ENCODE assay signal across 8 mouse cellular contexts in genomic region chr4:135313111-135313691, GRCm38 (mm10). TPM values are rescaled to one million over a fixed set of nuclear protein-coding genes. Genes with fewer than 3 reads are reported as not detected.
A peak's percentile ranks its signal among the peaks of the same experiment; 100 is the strongest.
DNase-seq lines count a peak whose midpoint lies in the region; ATAC-seq and TF ChIP-seq lines count a peak whose summit lies in the region.

No protein-coding gene starts in this region.

- peak; percentile 54 for DNase-seq in kidney, adult 2 months
- no peak for DNase-seq in kidney, adult 8-10 months
- peak; percentile 82 for DNase-seq in kidney, postnatal 0 days (ENCODE audit: low spot score)
- no peak for DNase-seq in embryo, embryonic 9.5 days (ENCODE audit: extremely low spot score)
- no peak for DNase-seq in adipocyte (ENCODE audit: low spot score)
- DNase-seq in layer of hippocampus, adult 9-11 months = no peak

- no peaks in the 10 kb centered on the region for H3K36me3 ChIP-seq in kidney, adult 2 months (ENCODE audit: control insufficient read depth, insufficient read depth, low read length)
- H3K36me3 ChIP-seq in kidney, postnatal 0 days (ENCODE audit: insufficient read depth, low read length) = peaks cover 17% of the 10 kb centered on the region; the same call in 1 of the 2 replicates

- H3K9me3 ChIP-seq in kidney, postnatal 0 days (replicated peaks; ENCODE audit: low read length) = no peaks in the 10 kb centered on the region

- no peak for TF ChIP-seq POLR2A in kidney, adult 2 months (IDR thresholded peaks at IDR 0.05; ENCODE audit: low read depth, low read length)

- no peak overlapping the region for H3K9ac ChIP-seq in kidney, postnatal 0 days (ENCODE audit: low read depth, low read length)

- H3K27ac ChIP-seq in kidney, adult 2 months (ENCODE audit: insufficient read depth, low read depth, low read length) = peak overlapping the region; percentile 77
- H3K27ac ChIP-seq in kidney, postnatal 0 days = peak overlapping the region; percentile 70

- peaks cover 11% of the 10 kb centered on the region for H3K4me1 ChIP-seq in kidney, adult 2 months (ENCODE audit: control insufficient read depth, insufficient read depth, low read length)
- H3K4me1 ChIP-seq in kidney, postnatal 0 days (replicated peaks; ENCODE audit: insufficient read depth, low read length) = peaks cover 28% of the 10 kb centered on the region

- peak; percentile 60 for ATAC-seq in erythroid progenitor cell, adult 5-6 weeks (replicated peaks; ENCODE audit: low FRiP score, poor library complexity, severe bottlenecking)
- no peak; the same call in 1 of the 2 replicates for ATAC-seq in kidney, postnatal 0 days (replicated peaks; ENCODE audit: low FRiP score, low read depth)
- ATAC-seq in megakaryocyte-erythroid progenitor cell, adult 5-6 weeks (replicated peaks; ENCODE audit: low FRiP score, low TSS enrichment, poor library complexity, severe bottlenecking) = peak; percentile 60

- no peak overlapping the region for H3K4me3 ChIP-seq in kidney, adult 2 months (ENCODE audit: insufficient read depth, low read depth, low read length)
- H3K4me3 ChIP-seq in kidney, postnatal 0 days (replicated peaks; ENCODE audit: low read depth, low read length) = no peak overlapping the region

- TF ChIP-seq CTCF in kidney, adult 2 months (conservative IDR thresholded peaks at IDR 0.05; ENCODE audit: insufficient read depth, insufficient read length, low read depth, low read length) = no peak
- 0 out of 2 replicates have a peak, but pooled peaks have one; percentile 10 for TF ChIP-seq CTCF in kidney, postnatal 0 days (IDR thresholded peaks at IDR 0.05; ENCODE audit: low read depth)

- peak overlapping the region; percentile 21; the same call in 1 of the 2 replicates for H3K4me2 ChIP-seq in kidney, postnatal 0 days (ENCODE audit: low read length)

- 41% methylated on average over 17 of the region's 17 CpGs for WGBS in kidney, adult 2 months
- 19% methylated on average over 17 of the region's 17 CpGs for WGBS in kidney, postnatal 0 days

- no peaks in the 10 kb centered on the region for H3K27me3 ChIP-seq in kidney, adult 2 months (replicated peaks; ENCODE audit: control insufficient read depth, insufficient read depth, low read length)
- no peaks in the 10 kb centered on the region for H3K27me3 ChIP-seq in kidney, postnatal 0 days (ENCODE audit: insufficient read depth, low read length)

RNA-seq across cellular contexts. Expression of gene Srrm1, which starts 39.9 kb away (rescaled TPM):
- 17.1 and 21.6 TPM in 2 replicates for polyA plus RNA-seq in kidney, adult 2 months (2012; rRNA removed)
- total RNA-seq in erythroid progenitor cell, adult 5-6 weeks (2015; ENCODE audit: low replicate concordance) = 418 and 448 TPM in 2 replicates
- 382 and 462 TPM in 2 replicates for total RNA-seq in erythroid progenitor cell, adult 5-6 weeks (2017; ENCODE audit: low replicate concordance)
- polyA plus RNA-seq in kidney, postnatal 0 days (2015; fragmentation: Nextera tagmentation; extraction: Ambion mirVana) = 183 and 203 TPM in 2 replicates
- total RNA-seq in megakaryocyte-erythroid progenitor cell, adult 5-6 weeks (2014; fragmentation: Nextera tagmentation) = 346 and 399 TPM in 2 replicates
- total RNA-seq in megakaryocyte-erythroid progenitor cell, adult 5-6 weeks (2017) = 181 and 189 TPM in 2 replicates

RNA-seq across cellular contexts. Expression of gene Clic4, which starts 40.6 kb away (rescaled TPM):
- polyA plus RNA-seq in kidney, adult 2 months (2012; rRNA removed) = 86.6 and 91.1 TPM in 2 replicates
- 121 and 125 TPM in 2 replicates for total RNA-seq in erythroid progenitor cell, adult 5-6 weeks (2015; ENCODE audit: low replicate concordance)
- 139 and 144 TPM in 2 replicates for total RNA-seq in erythroid progenitor cell, adult 5-6 weeks (2017; ENCODE audit: low replicate concordance)
- polyA plus RNA-seq in kidney, postnatal 0 days (2015; fragmentation: Nextera tagmentation; extraction: Ambion mirVana) = 147 and 166 TPM in 2 replicates
- 77.8 and 83.9 TPM in 2 replicates for total RNA-seq in megakaryocyte-erythroid progenitor cell, adult 5-6 weeks (2014; fragmentation: Nextera tagmentation)
- total RNA-seq in megakaryocyte-erythroid progenitor cell, adult 5-6 weeks (2017) = 79.0 and 86.0 TPM in 2 replicates

Comparison
In these comparisons a context has a peak if more than half of its experiments do, and no peak if none do; other contexts are left out.
1. DNase-seq: peak in kidney, adult 2 months (single experiment) and kidney, postnatal 0 days (single experiment); none in kidney, adult 8-10 months (0 of 2), embryo, embryonic 9.5 days (single experiment), adipocyte (single experiment) and layer of hippocampus, adult 9-11 months (single experiment).